Mouse (Mus musculus): ENCODE measurements around the gene Sufu. TPM values are rescaled to one million over a fixed set of nuclear protein-coding genes. Genes with fewer than 3 reads are reported as not detected.

Gene Sufu
- polyA plus RNA-seq, 1 experiment from 2014 or later, result 24.1 TPM

DNA sequence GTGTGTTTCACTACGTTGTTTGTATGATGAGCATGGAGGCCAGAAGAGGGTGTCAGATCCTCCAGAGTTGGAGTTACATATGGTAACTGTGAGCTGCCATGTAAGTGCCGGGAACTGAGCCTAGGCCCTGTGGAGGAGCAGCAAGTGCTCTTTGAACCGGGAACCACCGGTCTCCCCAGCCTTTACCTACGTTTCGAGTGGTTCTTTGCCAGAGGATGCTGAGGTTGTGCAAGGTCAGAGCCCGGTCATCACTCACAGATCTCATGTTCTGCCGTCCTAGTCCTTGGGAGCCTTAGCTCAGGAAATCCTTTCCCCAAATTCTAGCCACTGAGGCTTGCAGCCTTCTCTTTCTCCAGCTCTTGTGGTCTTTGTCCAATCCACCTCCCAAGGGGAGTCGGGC, 37.5 kb downstream of the Sufu start:
- Histone ChIP-seq H3K9me3 (replicated peaks) (no peaks in the 10 kb centered on the region), H3K4me2 (no peak overlapping the region), H3K4me3 (no peak overlapping the region), H3K4me1 (replicated peaks) (peaks cover 9% of the 10 kb centered on the region), H3K36me3 (peaks cover 5% of the 10 kb centered on the region; the same call in 1 of the 2 replicates), H3K27me3 (replicated peaks) (no peaks in the 10 kb centered on the region), H3K27ac (ENCODE audit: poor library complexity, severe bottlenecking) (no peak overlapping the region), H3K9ac (no peak overlapping the region)
- no peak for ATAC-seq (ENCODE audit: insufficient number of reproducible peaks, low FRiP score)
- 78% methylated on average over 9 of the region's 9 CpGs for WGBS

DNA sequence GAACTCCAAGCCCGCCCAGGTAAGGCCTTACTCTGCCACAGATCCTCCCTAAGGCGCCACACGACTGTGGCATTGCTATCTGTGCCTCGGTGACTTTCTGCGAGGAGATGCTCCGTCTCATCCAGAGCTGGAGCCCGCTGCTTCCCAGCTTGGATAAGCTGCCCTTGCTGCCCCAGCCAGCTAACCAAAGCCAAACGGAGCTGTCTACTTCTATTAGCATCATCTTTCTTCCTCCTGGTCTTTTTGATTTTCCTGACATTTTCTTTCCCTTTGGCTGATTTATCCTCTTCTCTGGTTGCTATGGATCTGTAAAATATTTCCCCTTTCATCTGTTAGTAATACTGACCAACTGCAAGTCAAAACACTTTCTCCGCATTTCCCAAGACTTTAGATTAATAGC, 37.9 kb downstream of the Sufu start:
- no peak overlapping the region for H3K27ac ChIP-seq (ENCODE audit: poor library complexity, severe bottlenecking)
- H3K4me3 ChIP-seq, result no peak overlapping the region
- no peak overlapping the region for H3K4me2 ChIP-seq
- no peaks in the 10 kb centered on the region for H3K9me3 ChIP-seq (replicated peaks)
- no peak overlapping the region for H3K9ac ChIP-seq
- peaks cover 5% of the 10 kb centered on the region; the same call in 1 of the 2 replicates for H3K36me3 ChIP-seq
- 76% methylated on average over 9 of the region's 9 CpGs for WGBS
- ATAC-seq (ENCODE audit: insufficient number of reproducible peaks, low FRiP score), result no peak
- H3K4me1 ChIP-seq (replicated peaks), result peaks cover 9% of the 10 kb centered on the region
- H3K27me3 ChIP-seq (replicated peaks), result no peaks in the 10 kb centered on the region

DNA sequence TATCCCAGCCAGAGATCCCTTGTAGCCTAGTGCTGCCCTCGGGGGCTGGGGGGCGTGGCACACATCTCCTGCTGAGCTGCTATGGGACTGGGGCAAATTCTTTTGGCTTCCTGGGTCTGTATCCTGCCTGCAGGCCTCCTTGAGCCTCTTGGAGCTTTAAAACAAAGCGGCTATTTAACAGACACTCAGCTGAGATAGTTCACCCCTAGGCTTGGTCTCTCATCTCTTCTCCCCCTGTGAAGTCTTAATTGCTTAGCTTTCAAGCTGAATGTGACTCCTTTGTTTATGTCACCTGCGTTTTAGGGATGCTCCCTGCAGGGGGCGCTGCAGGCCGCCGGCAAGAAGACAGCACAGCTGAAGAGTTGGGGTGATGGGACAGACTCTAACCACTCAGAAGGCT, 38.8 kb downstream of the Sufu start:
- no peak overlapping the region for H3K4me3 ChIP-seq
- 15% methylated on average over 7 of the region's 7 CpGs for WGBS
- H3K9me3 ChIP-seq (replicated peaks), result no peaks in the 10 kb centered on the region
- H3K36me3 ChIP-seq, result peaks cover 5% of the 10 kb centered on the region; the same call in 1 of the 2 replicates
- H3K9ac ChIP-seq, result no peak overlapping the region
- peaks cover 9% of the 10 kb centered on the region for H3K4me1 ChIP-seq (replicated peaks)
- H3K27me3 ChIP-seq (replicated peaks), result no peaks in the 10 kb centered on the region
- ATAC-seq (ENCODE audit: insufficient number of reproducible peaks, low FRiP score), result no peak
- H3K4me2 ChIP-seq, result no peak overlapping the region
- no peak overlapping the region for H3K27ac ChIP-seq (ENCODE audit: poor library complexity, severe bottlenecking)

DNA sequence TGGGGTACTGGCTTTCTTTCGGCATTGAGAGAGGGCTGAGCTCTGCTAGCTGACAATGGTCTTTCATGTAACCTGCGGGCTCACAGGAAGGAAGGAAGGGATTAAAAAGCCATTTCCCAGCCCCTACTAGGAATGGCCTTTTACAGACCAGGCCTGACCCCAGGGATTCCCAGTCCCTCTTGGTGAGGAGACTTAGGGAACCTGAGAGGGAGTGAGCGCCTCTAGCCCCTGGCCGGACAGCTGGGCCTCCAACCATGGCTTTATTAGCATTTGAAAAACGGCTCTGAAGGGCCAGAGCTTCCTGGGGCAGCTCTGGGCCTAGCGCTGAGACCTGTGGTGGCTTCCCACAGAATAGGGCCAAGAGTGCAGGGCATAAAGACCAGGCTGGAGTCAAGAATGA, 46.8 kb downstream of the Sufu start:
- H3K27ac ChIP-seq (ENCODE audit: poor library complexity, severe bottlenecking), result no peak overlapping the region
- no peak overlapping the region for H3K4me2 ChIP-seq
- no peak for ATAC-seq (ENCODE audit: insufficient number of reproducible peaks, low FRiP score)

DNA sequence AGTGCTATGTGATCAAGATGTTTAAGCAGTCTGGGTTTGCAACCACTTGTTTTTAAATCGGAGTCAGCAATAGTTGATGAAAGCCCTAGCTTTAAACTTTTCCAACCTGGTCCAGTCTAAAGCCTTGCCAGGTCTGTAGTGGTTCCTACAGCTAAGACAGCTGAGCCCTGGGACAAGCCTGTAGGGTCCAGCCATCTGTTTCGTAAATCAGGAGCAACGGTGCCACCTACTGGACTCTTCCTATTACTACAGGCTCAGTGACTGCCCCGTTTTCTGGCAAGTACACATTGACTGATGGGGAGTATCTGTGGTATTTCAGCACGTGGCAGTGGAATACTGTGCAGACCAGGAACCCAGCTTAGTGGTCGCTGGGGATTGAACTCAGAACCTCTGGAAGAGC, 47.5 kb downstream of the Sufu start:
- Histone ChIP-seq H3K27ac (ENCODE audit: poor library complexity, severe bottlenecking) (no peak overlapping the region), H3K36me3 (no peaks in the 10 kb centered on the region), H3K9ac (no peak overlapping the region), H3K4me2 (no peak overlapping the region), H3K27me3 (replicated peaks) (no peaks in the 10 kb centered on the region), H3K4me3 (no peak overlapping the region), H3K9me3 (replicated peaks) (no peaks in the 10 kb centered on the region), H3K4me1 (replicated peaks) (peaks cover 26% of the 10 kb centered on the region)
- WGBS, result 8% methylated on average over 6 of the region's 6 CpGs
- peak; percentile 44; the same call in 1 of the 2 replicates for ATAC-seq (ENCODE audit: insufficient number of reproducible peaks, low FRiP score)

More for the DNA sequence above, 46.8 kb downstream of the Sufu start:
- Histone ChIP-seq H3K9me3 (replicated peaks) (no peaks in the 10 kb centered on the region), H3K9ac (no peak overlapping the region; the same call in 1 of the 2 replicates), H3K36me3 (no peaks in the 10 kb centered on the region), H3K4me3 (no peak overlapping the region), H3K4me1 (replicated peaks) (peaks cover 19% of the 10 kb centered on the region), H3K27me3 (replicated peaks) (no peaks in the 10 kb centered on the region)
- WGBS, result 52% methylated on average over 6 of the region's 6 CpGs

DNA sequence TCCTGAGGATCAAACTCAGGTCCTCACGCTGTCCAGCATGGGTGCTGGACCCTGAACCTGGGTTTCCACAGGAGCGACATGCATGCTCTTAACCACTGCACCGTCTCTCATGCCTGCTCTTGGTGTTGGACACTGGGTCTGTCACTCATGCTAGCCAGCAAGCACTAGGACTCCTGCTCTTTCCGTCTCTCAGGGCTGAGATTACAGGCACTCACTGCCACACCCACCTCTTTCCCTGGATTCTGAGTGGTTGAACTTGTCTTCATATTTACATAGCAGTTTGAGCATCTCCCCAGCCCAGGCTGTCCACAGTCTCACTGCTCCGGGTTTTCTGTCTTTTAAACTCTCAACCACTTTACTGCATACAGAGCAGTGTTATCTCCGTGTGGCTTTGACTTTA, 48.9 kb downstream of the Sufu start:
- no peak overlapping the region for H3K4me3 ChIP-seq
- peaks cover 2% of the 10 kb centered on the region; the same call in 1 of the 2 replicates for H3K36me3 ChIP-seq
- no peaks in the 10 kb centered on the region for H3K27me3 ChIP-seq (replicated peaks)
- no peak overlapping the region for H3K4me2 ChIP-seq
- H3K27ac ChIP-seq (ENCODE audit: poor library complexity, severe bottlenecking), result no peak overlapping the region
- H3K4me1 ChIP-seq (replicated peaks), result peaks cover 29% of the 10 kb centered on the region
- 40% methylated on average over 6 of the region's 6 CpGs for WGBS
- H3K9ac ChIP-seq, result no peak overlapping the region
- no peak for ATAC-seq (ENCODE audit: insufficient number of reproducible peaks, low FRiP score)
- no peaks in the 10 kb centered on the region for H3K9me3 ChIP-seq (replicated peaks)

DNA sequence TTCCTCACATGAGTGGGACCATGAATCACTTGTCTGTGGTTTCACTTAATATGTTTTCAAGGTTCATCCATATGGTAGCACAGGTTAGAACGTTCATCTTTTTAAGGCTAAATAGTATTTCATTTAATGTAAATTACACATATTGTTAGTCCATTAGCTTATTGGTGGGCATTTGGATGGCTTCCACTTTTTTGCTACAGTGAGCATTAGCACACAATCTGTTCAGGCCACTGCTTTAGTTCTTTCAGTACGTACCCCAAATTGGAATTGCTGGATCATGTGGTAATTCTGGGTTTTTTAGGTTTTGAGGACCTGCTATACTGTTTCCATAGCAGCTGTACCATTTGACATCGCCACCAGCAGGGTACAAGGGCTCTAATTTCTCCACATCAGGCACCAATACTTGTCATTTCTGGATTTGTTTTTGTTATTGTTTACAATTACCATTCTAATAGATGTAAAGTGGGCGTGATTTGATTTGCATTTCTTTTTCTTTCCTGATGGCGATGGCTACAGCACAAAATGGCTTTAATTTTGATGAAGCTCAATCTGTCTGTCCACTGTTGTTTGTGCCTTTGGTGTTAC, 49.8 kb downstream of the Sufu start:
- H3K27ac ChIP-seq (ENCODE audit: poor library complexity, severe bottlenecking), result no peak overlapping the region
- H3K27me3 ChIP-seq (replicated peaks), result no peaks in the 10 kb centered on the region
- peaks cover 9% of the 10 kb centered on the region for H3K36me3 ChIP-seq
- ATAC-seq (ENCODE audit: insufficient number of reproducible peaks, low FRiP score), result no peak
- no peaks in the 10 kb centered on the region for H3K9me3 ChIP-seq (replicated peaks)
- no peak overlapping the region for H3K4me3 ChIP-seq
- peaks cover 29% of the 10 kb centered on the region for H3K4me1 ChIP-seq (replicated peaks)
- no peak overlapping the region for H3K9ac ChIP-seq
- WGBS, result 89% methylated on average over 5 of the region's 5 CpGs
- no peak overlapping the region for H3K4me2 ChIP-seq

DNA sequence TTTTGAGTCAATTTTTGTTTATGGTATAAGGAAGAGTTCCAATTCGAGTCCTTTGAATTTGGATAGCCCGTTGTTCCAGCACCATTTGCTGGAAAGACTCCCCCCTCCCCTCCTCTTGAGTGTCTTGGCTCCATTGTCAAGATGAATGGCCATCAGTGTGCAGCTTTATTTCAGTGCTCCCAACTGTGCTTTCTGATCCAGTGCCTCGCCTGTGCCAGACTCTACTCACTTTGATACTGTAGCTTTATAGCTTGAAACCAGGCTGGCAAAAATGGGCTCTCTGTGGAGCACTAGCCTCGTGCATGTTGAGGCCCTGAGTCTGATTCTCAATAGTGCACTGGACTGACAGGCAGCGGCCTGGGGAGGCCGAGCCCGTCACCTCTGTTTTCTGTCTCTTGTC, 50.4 kb downstream of the Sufu start:
- Histone ChIP-seq H3K4me3 (no peak overlapping the region), H3K9ac (no peak overlapping the region), H3K4me1 (replicated peaks) (peaks cover 33% of the 10 kb centered on the region), H3K36me3 (peaks cover 10% of the 10 kb centered on the region), H3K9me3 (replicated peaks) (no peaks in the 10 kb centered on the region), H3K4me2 (no peak overlapping the region), H3K27ac (ENCODE audit: poor library complexity, severe bottlenecking) (no peak overlapping the region; the same call in 1 of the 2 replicates), H3K27me3 (replicated peaks) (no peaks in the 10 kb centered on the region)
- no peak for ATAC-seq (ENCODE audit: insufficient number of reproducible peaks, low FRiP score)
- WGBS, result 55% methylated on average over 7 of the region's 7 CpGs

DNA sequence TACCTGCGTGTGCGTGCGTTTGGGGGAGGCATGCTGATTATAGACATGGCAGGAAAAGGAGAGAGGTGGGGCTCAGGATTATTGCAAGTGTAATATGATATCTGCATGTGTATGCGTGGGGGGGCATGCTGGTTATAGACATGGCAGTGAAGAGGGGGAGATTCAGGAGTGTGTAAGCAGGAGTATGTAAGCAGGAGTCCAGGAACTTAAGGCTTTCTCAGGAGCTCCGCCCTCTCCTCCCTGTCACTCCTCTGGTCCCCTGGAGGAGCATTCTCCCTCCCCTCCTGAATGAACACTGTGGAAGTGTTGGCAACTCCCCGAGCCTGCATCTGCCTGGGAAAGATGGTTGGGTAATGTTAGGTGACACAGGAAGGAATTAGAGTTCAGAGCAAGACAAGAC, 51.2 kb downstream of the Sufu start:
- Histone ChIP-seq H3K9me3 (replicated peaks) (no peaks in the 10 kb centered on the region), H3K27me3 (replicated peaks) (no peaks in the 10 kb centered on the region), H3K36me3 (peaks cover 10% of the 10 kb centered on the region), H3K4me2 (no peak overlapping the region), H3K9ac (0 out of 2 replicates have a peak overlapping the region, but pooled peaks have one; percentile 11), H3K27ac (ENCODE audit: poor library complexity, severe bottlenecking) (no peak overlapping the region), H3K4me1 (replicated peaks) (peaks cover 41% of the 10 kb centered on the region), H3K4me3 (no peak overlapping the region)
- ATAC-seq (ENCODE audit: insufficient number of reproducible peaks, low FRiP score), result no peak
- whole genome bisulfite sequencing, result 51% methylated on average over 6 of the region's 6 CpGs

DNA sequence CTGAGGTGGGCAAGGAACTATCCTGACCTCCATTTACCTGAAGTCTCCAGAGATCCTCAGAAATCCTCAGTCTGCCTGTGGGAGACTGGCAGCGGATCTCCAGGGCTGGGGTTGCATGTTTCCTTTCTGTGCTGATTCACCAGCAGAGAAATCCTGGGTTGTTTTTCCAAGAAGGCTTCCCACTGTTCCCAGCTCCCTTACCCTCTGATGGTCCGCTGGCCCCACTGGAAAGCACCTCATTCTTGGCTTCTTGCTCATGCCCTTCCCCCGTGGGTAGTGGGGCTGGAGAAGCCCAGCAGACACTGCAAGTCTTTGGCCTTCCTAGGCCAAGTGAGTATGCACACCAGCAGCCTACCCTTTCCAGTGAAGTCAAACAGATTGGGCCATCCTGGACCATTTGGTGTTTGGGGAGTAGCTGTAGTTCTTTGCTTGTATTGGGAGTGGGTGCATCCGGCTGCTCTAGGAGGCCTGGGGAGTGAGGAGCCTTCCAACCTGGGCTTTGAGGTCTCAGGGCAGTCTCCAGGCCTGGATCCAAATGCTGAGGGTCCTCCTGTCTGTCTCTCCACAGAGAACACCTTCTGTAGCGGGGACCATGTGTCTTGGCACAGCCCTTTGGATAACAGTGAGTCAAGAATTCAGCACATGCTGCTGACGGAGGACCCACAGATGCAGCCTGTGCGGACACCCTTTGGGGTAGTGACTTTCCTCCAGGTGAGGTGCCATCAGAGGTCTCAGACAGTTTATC, 52.7 kb downstream of the Sufu start:
- no peak overlapping the region for H3K4me3 ChIP-seq
- 69% methylated on average over 7 of the region's 7 CpGs for WGBS
- ATAC-seq (ENCODE audit: insufficient number of reproducible peaks, low FRiP score), result no peak
- no peak overlapping the region for H3K4me2 ChIP-seq
- no peak overlapping the region; the same call in 1 of the 2 replicates for H3K9ac ChIP-seq
- no peak overlapping the region for H3K27ac ChIP-seq (ENCODE audit: poor library complexity, severe bottlenecking)
- peaks cover 56% of the 10 kb centered on the region for H3K4me1 ChIP-seq (replicated peaks)
- H3K9me3 ChIP-seq (replicated peaks), result no peaks in the 10 kb centered on the region
- no peaks in the 10 kb centered on the region for H3K27me3 ChIP-seq (replicated peaks)
- peaks cover 16% of the 10 kb centered on the region for H3K36me3 ChIP-seq

DNA sequence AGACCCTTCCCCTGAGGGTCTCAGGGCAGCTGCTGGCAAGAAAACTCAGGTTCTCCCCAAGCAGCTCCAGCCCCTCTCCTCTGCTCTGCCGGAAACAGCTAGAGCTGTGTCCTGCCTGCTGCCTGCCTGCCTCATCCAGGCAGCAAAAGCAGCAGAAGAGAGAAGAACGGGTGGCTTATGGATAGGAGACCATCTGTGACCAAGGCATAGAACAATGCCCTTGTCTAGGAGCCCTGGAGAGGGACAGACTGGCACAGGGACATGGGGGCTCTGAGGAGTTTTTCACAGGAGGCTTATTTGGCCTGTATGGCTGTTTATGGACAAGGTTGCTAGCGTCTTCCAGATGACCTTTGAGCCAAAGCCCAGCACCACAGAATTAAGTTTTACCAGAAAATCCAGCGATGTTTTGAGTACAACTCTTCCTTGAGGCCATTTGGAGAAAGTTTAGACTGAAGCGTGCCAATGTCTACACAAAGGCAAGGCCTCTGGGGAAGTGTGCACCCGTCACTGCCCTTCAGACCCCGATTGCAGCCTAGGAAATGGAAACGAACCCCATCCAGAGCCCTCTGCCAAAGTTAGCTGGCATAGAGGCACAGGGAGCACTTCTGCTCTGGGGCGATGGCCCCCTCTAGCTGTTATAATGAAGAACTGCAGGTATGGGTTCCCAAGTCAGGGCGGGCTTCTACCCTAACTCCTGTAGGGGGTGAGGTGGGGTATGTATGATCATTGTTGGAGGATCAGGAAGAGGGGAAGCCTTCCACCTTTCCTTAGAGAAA, 55.5 kb downstream of the Sufu start:
- H3K36me3 ChIP-seq, result peaks cover 16% of the 10 kb centered on the region
- H3K4me1 ChIP-seq (replicated peaks), result peaks cover 76% of the 10 kb centered on the region
- no peaks in the 10 kb centered on the region for H3K27me3 ChIP-seq (replicated peaks)
- no peak overlapping the region for H3K4me2 ChIP-seq
- no peaks in the 10 kb centered on the region for H3K9me3 ChIP-seq (replicated peaks)
- ATAC-seq (ENCODE audit: insufficient number of reproducible peaks, low FRiP score), result no peak
- peak overlapping the region; percentile 26; the same call in 1 of the 2 replicates for H3K9ac ChIP-seq
- H3K27ac ChIP-seq (ENCODE audit: poor library complexity, severe bottlenecking), result peak overlapping the region; percentile 29; the same call in 1 of the 2 replicates
- no peak overlapping the region for H3K4me3 ChIP-seq
- WGBS, result 38% methylated on average over 10 of the region's 10 CpGs
